In genomic region chr16:9884141-9884540, GRCm38 (mm10) we compare ENCODE assay signal across 16 mouse cellular contexts.
DNase-seq lines count a peak whose midpoint lies in the region; TF ChIP-seq lines count a peak whose summit lies in the region.
"Had no signal": no experiment of that assay in that cellular context is flagged by ENCODE, and none has a peak within 500 bp of the region (broad histone marks: within the 10 kb centered on the region; RNA-seq: fewer than 3 reads in every experiment).

No protein-coding gene starts in this region.

- no peak for TF ChIP-seq CTCF in layer of hippocampus, adult 2 months (conservative IDR thresholded peaks at IDR 0.05)

- DNase-seq in cerebellum, adult 9-10 months, result peak; percentile 59
- no peak for DNase-seq in cerebellum, adult 8-10 months
- DNase-seq in layer of hippocampus, adult 2 months (ENCODE audit: low spot score in 2 of 2), result no peak
- DNase-seq in layer of hippocampus, postnatal 36 days, result no peak
- peak; percentile 55 for DNase-seq in brain, adult 2 months (ENCODE audit: low read depth, low spot score)
- no peak for DNase-seq in ovary, postnatal 14 days (ENCODE audit: low spot score)
- DNase-seq: adrenal gland, adult 2 months; adrenal gland, adult 8-10 months; adrenal gland, postnatal 10 days; adrenal gland, postnatal 14 days; adrenal gland, postnatal 25 days; adrenal gland, postnatal 36 days; B cell, adult 2 months; cerebellum, adult 11 months; cerebellum, adult 11-12 months; cerebellum, adult 18-20 months had no signal

- no peak overlapping the region for H3K4me3 ChIP-seq in layer of hippocampus, adult 2 months

- peak overlapping the region; percentile 46; the same call in 1 of the 2 replicates for H3K27ac ChIP-seq in layer of hippocampus, adult 2 months

Comparison
In these comparisons a context has a peak if more than half of its experiments do, and no peak if none do; other contexts are left out.
1. DNase-seq: peak in cerebellum, adult 9-10 months (single experiment) and brain, adult 2 months (single experiment); none in cerebellum, adult 8-10 months (single experiment), layer of hippocampus, adult 2 months (0 of 2), layer of hippocampus, postnatal 36 days (0 of 2) and ovary, postnatal 14 days (single experiment).